Mouse (Mus musculus): ENCODE measurements at regions not wholly inside any gene's neighbourhood (a gene's known extent, or its start where the extent isn't known, plus 50 kb on each side); places are given as distances from the start of the nearest gene placed in this dataset.

DNA sequence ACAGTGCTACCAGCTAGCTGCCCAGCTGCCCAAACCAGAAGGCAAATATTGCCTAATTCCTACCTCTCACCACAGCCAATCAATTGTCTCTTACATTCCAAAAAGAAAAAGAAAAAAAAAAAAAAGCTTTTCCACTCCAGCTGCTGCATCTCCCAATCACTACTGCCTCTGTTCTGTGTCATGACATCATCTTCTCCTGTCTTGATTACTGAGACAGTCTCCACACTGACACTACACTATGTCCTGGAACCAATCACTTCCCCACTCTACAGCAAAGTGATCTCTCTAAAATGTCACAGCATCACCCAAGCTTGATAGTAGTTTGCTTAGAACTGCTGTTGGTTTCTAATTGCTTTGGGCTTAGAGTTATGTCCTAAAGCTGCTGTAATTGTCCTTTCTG is 279.8 kb downstream of the Icos start:
- H3K4me1 ChIP-seq, result no peaks in the 10 kb centered on the region
- no peak overlapping the region for H3K27ac ChIP-seq
- ATAC-seq (ENCODE audit: low FRiP score, low read depth), result no peak
- no peak overlapping the region for H3K4me2 ChIP-seq (replicated peaks)
- H3K4me3 ChIP-seq, result no peak overlapping the region
- no peak overlapping the region for H3K9ac ChIP-seq
- H3K9me3 ChIP-seq, result no peaks in the 10 kb centered on the region
- H3K36me3 ChIP-seq, result no peaks in the 10 kb centered on the region
- no peaks in the 10 kb centered on the region for H3K27me3 ChIP-seq (replicated peaks)

GRCm38 (mm10) chr1:61263466-61263865 is 285.7 kb downstream of the Icos start:
- ATAC-seq (ENCODE audit: low FRiP score, low read depth), result no peak
- Histone ChIP-seq H3K27me3 (replicated peaks) (no peaks in the 10 kb centered on the region), H3K9me3 (no peaks in the 10 kb centered on the region), H3K27ac (no peak overlapping the region), H3K4me3 (no peak overlapping the region), H3K4me2 (replicated peaks) (no peak overlapping the region), H3K36me3 (no peaks in the 10 kb centered on the region), H3K9ac (no peak overlapping the region), H3K4me1 (peaks cover 16% of the 10 kb centered on the region)
- WGBS, result 56% methylated on average over 10 of the region's 10 CpGs

DNA sequence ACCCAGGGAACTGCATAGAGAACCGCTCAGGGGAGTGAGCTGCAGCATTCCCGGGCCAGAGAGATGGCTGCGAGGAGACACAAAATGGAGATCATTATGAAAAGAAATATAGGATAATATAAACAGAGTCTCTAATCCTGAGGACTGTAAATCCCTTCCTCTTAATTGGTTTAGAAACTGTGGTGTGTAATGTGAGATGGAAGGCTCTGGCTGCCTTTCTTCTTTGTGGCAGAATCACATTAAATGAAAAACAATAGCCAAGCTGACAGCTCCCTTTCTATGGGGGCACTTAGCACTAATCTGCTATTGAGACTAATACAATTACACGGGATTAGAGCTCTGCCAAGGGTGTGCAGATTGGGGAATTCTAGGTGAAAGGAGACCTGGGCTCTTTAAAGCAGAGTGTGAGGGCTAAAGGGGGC is 288.0 kb downstream of the Icos start:
- 6% methylated on average over 4 of the region's 4 CpGs for WGBS
- H3K9me3 ChIP-seq, result no peaks in the 10 kb centered on the region
- H3K27me3 ChIP-seq (replicated peaks), result no peaks in the 10 kb centered on the region
- H3K36me3 ChIP-seq, result no peaks in the 10 kb centered on the region
- ATAC-seq (ENCODE audit: low FRiP score, low read depth), result 0 out of 2 replicates have a peak, but pooled peaks have one; percentile 48
- peaks cover 16% of the 10 kb centered on the region for H3K4me1 ChIP-seq
- H3K4me3 ChIP-seq, result no peak overlapping the region
- H3K4me2 ChIP-seq (replicated peaks), result no peak overlapping the region
- no peak overlapping the region for H3K27ac ChIP-seq
- H3K9ac ChIP-seq, result no peak overlapping the region

DNA sequence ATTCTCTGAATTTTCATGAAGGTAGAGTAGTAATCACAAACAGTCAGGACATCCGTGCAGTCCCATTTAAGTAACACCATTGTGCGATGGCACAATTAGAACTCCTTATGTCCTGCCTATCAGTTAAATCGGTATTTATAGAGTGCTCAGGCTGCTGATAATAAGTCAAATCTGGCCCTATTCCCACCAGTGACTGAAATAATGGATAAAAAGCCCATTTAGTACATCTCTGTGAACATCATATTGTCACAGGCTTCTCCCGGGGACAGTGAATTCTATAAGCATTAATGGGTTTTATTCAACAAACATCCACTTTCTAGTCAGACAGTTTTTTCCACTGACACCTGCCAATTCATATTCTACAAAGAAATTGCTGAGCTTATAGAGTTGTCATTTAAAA is 296.1 kb downstream of the Icos start:
- WGBS, result 82% methylated on average over 4 of the region's 4 CpGs
- Histone ChIP-seq H3K9me3 (no peaks in the 10 kb centered on the region), H3K4me1 (no peaks in the 10 kb centered on the region)

GRCm38 (mm10) chr1:61274244-61274643 is 296.5 kb downstream of the Icos start:
- Histone ChIP-seq H3K27ac (no peak overlapping the region), H3K9ac (no peak overlapping the region), H3K4me3 (no peak overlapping the region), H3K36me3 (no peaks in the 10 kb centered on the region), H3K4me2 (replicated peaks) (no peak overlapping the region), H3K4me1 (no peaks in the 10 kb centered on the region), H3K27me3 (replicated peaks) (no peaks in the 10 kb centered on the region), H3K9me3 (no peaks in the 10 kb centered on the region)
- no peak for ATAC-seq (ENCODE audit: low FRiP score, low read depth)
- 86% methylated on average over 1 of the region's 1 CpGs for WGBS

More for the DNA sequence above, 296.1 kb downstream of the Icos start:
- Histone ChIP-seq H3K4me2 (replicated peaks) (no peak overlapping the region), H3K27me3 (replicated peaks) (no peaks in the 10 kb centered on the region), H3K36me3 (no peaks in the 10 kb centered on the region), H3K9ac (no peak overlapping the region), H3K4me3 (no peak overlapping the region), H3K27ac (no peak overlapping the region)
- no peak for ATAC-seq (ENCODE audit: low FRiP score, low read depth)

- ATAC-seq (ENCODE audit: low FRiP score, low read depth), result no peak
- 85% methylated on average over 4 of the region's 4 CpGs for WGBS
- no peak overlapping the region for H3K4me3 ChIP-seq
- H3K9ac ChIP-seq, result no peak overlapping the region
- H3K27ac ChIP-seq, result no peak overlapping the region
- H3K4me1 ChIP-seq, result no peaks in the 10 kb centered on the region
- no peaks in the 10 kb centered on the region for H3K27me3 ChIP-seq (replicated peaks)
- no peaks in the 10 kb centered on the region for H3K9me3 ChIP-seq
- no peak overlapping the region for H3K4me2 ChIP-seq (replicated peaks)
- no peaks in the 10 kb centered on the region for H3K36me3 ChIP-seq
Observed at GRCm38 (mm10) chr1:61277170-61277710, 299.5 kb downstream of the Icos start.

DNA sequence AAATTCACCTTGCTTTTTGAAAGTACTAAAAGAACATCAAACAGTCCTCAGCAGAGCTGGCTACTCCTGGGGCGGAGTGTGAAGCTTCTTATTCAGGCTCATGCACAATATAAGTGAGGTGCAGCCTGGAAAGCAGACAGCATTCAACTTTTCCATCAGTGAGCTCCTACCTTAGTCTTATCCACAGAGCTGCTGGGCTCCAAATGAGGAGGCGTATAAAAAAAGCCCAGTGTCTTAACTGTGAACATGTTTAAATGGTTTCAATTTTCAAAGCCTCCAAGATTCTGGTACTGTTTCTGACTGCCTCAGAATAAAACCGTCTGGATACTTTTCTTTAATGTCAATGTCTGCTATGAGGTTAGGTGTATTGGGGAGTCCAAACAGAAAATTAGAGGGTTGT is 310.5 kb downstream of the Icos start:
- no peaks in the 10 kb centered on the region for H3K36me3 ChIP-seq
- H3K4me2 ChIP-seq (replicated peaks), result no peak overlapping the region
- 0 out of 2 replicates have a peak, but pooled peaks cover under 1% of the 10 kb centered on the region for H3K4me1 ChIP-seq
- ATAC-seq (ENCODE audit: low FRiP score, low read depth), result no peak
- H3K4me3 ChIP-seq, result no peak overlapping the region
- 87% methylated on average over 3 of the region's 3 CpGs for WGBS
- H3K9ac ChIP-seq, result no peak overlapping the region
- no peak overlapping the region for H3K27ac ChIP-seq
- no peaks in the 10 kb centered on the region for H3K27me3 ChIP-seq (replicated peaks)
- no peaks in the 10 kb centered on the region for H3K9me3 ChIP-seq

DNA sequence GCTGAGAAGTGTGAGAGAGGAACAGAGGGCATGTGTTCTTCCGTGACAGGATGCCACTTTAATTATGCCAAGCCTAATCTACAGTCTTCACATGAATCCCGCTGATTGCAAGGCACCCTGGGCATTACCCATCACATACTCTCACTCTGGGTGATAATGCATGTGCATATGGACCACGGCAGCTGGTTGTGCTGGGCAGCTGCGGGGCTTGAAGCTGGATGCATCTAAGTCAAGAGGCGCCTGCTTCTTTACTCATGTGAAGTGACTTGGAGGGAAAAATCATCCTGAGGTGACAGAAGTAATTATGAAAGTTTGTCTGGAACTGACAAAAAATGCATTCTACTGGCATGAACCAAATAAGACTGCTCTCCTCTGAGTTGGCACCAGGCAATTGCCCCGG is 311.2 kb downstream of the Icos start:
- Histone ChIP-seq H3K36me3 (no peaks in the 10 kb centered on the region), H3K27me3 (replicated peaks) (no peaks in the 10 kb centered on the region), H3K4me3 (no peak overlapping the region), H3K4me1 (peaks cover 6% of the 10 kb centered on the region; the same call in 1 of the 2 replicates), H3K4me2 (replicated peaks) (no peak overlapping the region), H3K27ac (no peak overlapping the region), H3K9ac (no peak overlapping the region), H3K9me3 (no peaks in the 10 kb centered on the region)
- ATAC-seq (ENCODE audit: low FRiP score, low read depth), result no peak
- 90% methylated on average over 6 of the region's 6 CpGs for WGBS

GRCm38 (mm10) chr1:61289552-61289951 is 311.8 kb downstream of the Icos start:
- Histone ChIP-seq H3K4me3 (no peak overlapping the region), H3K27ac (no peak overlapping the region), H3K36me3 (no peaks in the 10 kb centered on the region), H3K27me3 (replicated peaks) (no peaks in the 10 kb centered on the region), H3K9me3 (no peaks in the 10 kb centered on the region), H3K4me1 (peaks cover 6% of the 10 kb centered on the region; the same call in 1 of the 2 replicates), H3K4me2 (replicated peaks) (no peak overlapping the region), H3K9ac (no peak overlapping the region)
- no peak for ATAC-seq (ENCODE audit: low FRiP score, low read depth)
- WGBS, result 43% methylated on average over 4 of the region's 4 CpGs

DNA sequence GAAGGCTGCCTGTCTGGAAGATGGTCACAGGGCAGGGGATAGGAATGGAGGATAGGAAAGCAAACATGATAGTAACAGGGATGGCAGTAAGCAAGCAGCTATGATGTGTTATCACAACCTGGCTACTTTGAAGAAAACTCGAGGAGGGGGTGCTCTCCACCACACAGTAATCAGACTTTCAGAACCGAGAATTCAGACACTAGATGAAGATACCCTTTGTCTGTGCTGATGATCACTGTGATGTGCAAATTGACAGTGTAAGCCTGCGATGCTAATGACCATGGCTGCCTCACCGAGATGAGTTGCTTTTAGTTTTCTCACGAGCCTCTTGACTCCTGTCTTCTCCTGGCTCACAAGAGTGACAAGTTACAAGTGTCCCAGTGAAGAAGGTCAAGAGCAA is 315.4 kb downstream of the Icos start:
- 66% methylated on average over 5 of the region's 5 CpGs for WGBS
- ATAC-seq (ENCODE audit: low FRiP score, low read depth), result no peak
- Histone ChIP-seq H3K4me1 (peaks cover 15% of the 10 kb centered on the region), H3K4me3 (no peak overlapping the region), H3K36me3 (no peaks in the 10 kb centered on the region), H3K27ac (no peak overlapping the region), H3K9me3 (no peaks in the 10 kb centered on the region), H3K27me3 (replicated peaks) (peaks cover 3% of the 10 kb centered on the region; the same call in 1 of the 2 replicates), H3K9ac (no peak overlapping the region), H3K4me2 (replicated peaks) (no peak overlapping the region)

DNA sequence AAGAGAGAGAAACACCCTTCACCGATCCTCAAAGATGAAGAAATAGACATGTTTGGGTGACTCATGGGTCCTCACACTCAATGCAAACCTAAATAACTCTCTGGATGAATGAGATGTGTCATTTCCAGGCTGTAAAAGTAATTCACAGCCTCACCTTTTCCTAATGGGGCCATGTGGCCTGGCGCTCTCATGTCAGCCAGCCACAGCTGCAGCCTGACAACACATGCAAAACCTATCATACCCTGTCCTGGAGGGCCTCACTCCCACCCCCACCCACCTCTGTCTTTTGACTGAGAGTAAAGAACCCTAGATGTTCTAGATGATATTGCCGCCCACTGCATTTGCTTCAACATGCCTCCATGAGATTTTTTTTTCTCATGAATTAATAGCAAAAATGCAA is 317.5 kb downstream of the Icos start:
- Histone ChIP-seq H3K36me3 (no peaks in the 10 kb centered on the region), H3K9me3 (no peaks in the 10 kb centered on the region), H3K9ac (no peak overlapping the region), H3K27me3 (replicated peaks) (peaks cover 7% of the 10 kb centered on the region; the same call in 1 of the 2 replicates), H3K4me1 (peaks cover 29% of the 10 kb centered on the region), H3K4me2 (replicated peaks) (no peak overlapping the region), H3K27ac (no peak overlapping the region), H3K4me3 (no peak overlapping the region)
- WGBS, result 62% methylated on average over 3 of the region's 3 CpGs
- no peak for ATAC-seq (ENCODE audit: low FRiP score, low read depth)

DNA sequence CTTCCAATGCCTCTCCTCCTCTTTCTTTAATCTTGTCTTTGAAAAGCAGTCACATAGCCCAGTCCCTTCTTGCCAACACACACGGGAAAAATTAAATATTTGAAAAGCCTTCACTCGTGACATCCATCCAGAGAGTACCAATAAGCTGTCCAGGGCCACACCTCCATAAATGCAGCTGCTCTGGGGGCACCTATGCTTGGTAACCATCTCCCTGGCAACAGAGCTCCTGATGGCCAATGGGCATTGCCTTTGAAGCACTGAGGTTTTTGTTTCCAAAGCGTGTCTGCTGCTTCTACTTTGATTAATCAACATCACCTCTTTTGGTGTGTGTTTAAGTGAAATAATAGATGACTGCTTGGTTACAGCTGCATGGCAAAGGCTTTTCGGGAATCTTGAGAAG is 319.1 kb downstream of the Icos start:
- Histone ChIP-seq H3K36me3 (no peaks in the 10 kb centered on the region), H3K4me2 (replicated peaks) (no peak overlapping the region), H3K27me3 (replicated peaks) (peaks cover 7% of the 10 kb centered on the region; the same call in 1 of the 2 replicates), H3K4me3 (no peak overlapping the region), H3K9ac (no peak overlapping the region), H3K9me3 (no peaks in the 10 kb centered on the region), H3K4me1 (peaks cover 45% of the 10 kb centered on the region), H3K27ac (no peak overlapping the region)
- WGBS, result 38% methylated on average over 4 of the region's 4 CpGs
- no peak for ATAC-seq (ENCODE audit: low FRiP score, low read depth)

- Histone ChIP-seq H3K27me3 (replicated peaks) (peaks cover 7% of the 10 kb centered on the region; the same call in 1 of the 2 replicates), H3K27ac (no peak overlapping the region), H3K4me3 (no peak overlapping the region), H3K9ac (no peak overlapping the region), H3K4me1 (peaks cover 46% of the 10 kb centered on the region), H3K4me2 (replicated peaks) (no peak overlapping the region), H3K36me3 (no peaks in the 10 kb centered on the region), H3K9me3 (no peaks in the 10 kb centered on the region)
- ATAC-seq (ENCODE audit: low FRiP score, low read depth), result no peak
- 72% methylated on average over 3 of the region's 3 CpGs for WGBS
Observed at GRCm38 (mm10) chr1:61297361-61297760, 319.6 kb downstream of the Icos start.

Data from neural tube, embryonic 12.5 days (tissue).